Mouse (Mus musculus) kidney, embryonic 16.5 days (tissue): ENCODE results near the gene Dio3. TPM values are rescaled to one million over a fixed set of nuclear protein-coding genes. Genes with fewer than 3 reads are reported as not detected.

Experiments used
- ATAC-seq: fragments of 200-750 bp; cut with Nextera tagmentation; 2 replicates; pipeline ENCODE4 v1.8.0; 2017; ENCODE audit warnings: moderate TSS enrichment; ENCODE audit not compliant: low FRiP score, low TSS enrichment
- H3K27ac ChIP-seq: fragments of 300-500 bp; sonication (generic); 2 replicates; pipeline ENCODE4 v1.5.1; 2014; ENCODE audit warnings: low read length
- H3K27me3 ChIP-seq: fragments of 300-500 bp; sonication (generic); 2 replicates; pipeline ENCODE4 v1.6.1; 2014; ENCODE audit warnings: low read length, control low read depth, mixed read lengths; ENCODE audit not compliant: insufficient read depth
- H3K36me3 ChIP-seq: fragments of 300-500 bp; sonication (generic); 2 replicates; pipeline ENCODE4 v1.6.1; 2014; ENCODE audit warnings: low read length, control low read depth, mixed read lengths; ENCODE audit not compliant: insufficient read depth
- H3K4me1 ChIP-seq: fragments of 300-500 bp; sonication (generic); 2 replicates; pipeline ENCODE4 v1.6.1; 2014; ENCODE audit warnings: low read length, control low read depth, mixed read lengths; ENCODE audit not compliant: insufficient read depth
- H3K4me2 ChIP-seq: fragments of 300-500 bp; sonication (generic); replicated peaks from 2 replicates; pipeline ENCODE4 v1.6.1; 2014; ENCODE audit warnings: low read depth, low read length
- H3K4me3 ChIP-seq: fragments of 300-500 bp; sonication (generic); 2 replicates; pipeline ENCODE4 v1.5.1; 2014; ENCODE audit warnings: mild to moderate bottlenecking, low read length
- H3K9ac ChIP-seq: fragments of 300-500 bp; sonication (generic); replicated peaks from 2 replicates; pipeline ENCODE4 v1.6.1; 2014; ENCODE audit warnings: low read length
- H3K9me3 ChIP-seq: fragments of 300-500 bp; sonication (generic); 2 replicates; pipeline ENCODE4 v1.6.1; 2016; ENCODE audit warnings: low read length, control low read depth
- WGBS: fragments of 180-500 bp; shearing (Covaris S2); extraction: QIAGEN DNeasy Blood & Tissue Kit; methylation state at CpG from one replicate; pipeline ENCODE4 v1.1.7; 2014; 5-methylcytosine and 5-hydroxymethylcytosine counted together
- microRNA-seq: library from miRNA; unstranded; fragments of <30 nt; microRNA quantifications from one replicate; pipeline ENCODE4, GENCODE M21; 2016
- polyA plus RNA-seq: library from polyadenylated mRNA; unstranded; fragments of >200 nt; fragmentation: Nextera tagmentation; extraction: Ambion mirVana; gene quantifications from 2 replicates; pipeline ENCODE4 v1.2.1, GENCODE M21; 2015

Gene Dio3
- polyA plus RNA-seq, 1 experiment from 2014 or later = 0.32 TPM

DNA sequence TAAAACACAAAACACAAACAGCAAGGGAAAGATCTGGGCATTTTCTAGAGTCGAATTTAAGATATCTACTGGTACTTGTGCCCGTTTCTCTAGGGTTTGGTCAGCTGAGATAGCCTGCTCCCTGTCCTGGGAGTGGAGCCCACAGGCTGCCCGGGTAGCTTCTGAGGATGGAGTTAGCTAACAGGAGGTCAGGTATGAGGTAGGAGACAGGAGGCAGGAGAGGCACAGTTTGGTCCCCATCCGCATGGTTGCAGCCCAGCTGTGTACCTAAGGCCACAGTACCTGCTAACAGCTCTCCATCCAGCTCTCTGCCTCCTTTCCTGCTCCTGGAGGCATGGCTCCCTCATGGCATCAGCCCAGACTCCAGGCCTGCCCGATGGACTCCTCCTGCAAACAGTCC is 13.9 kb downstream of the Dio3 start:
- 85% methylated on average over 5 of the region's 5 CpGs for WGBS
- no peaks in the 10 kb centered on the region for H3K36me3 ChIP-seq
- H3K4me2 ChIP-seq = no peak overlapping the region
- no peak overlapping the region for H3K27ac ChIP-seq
- no peaks in the 10 kb centered on the region for H3K9me3 ChIP-seq
- no peak overlapping the region for H3K9ac ChIP-seq
- no peak for ATAC-seq
- H3K27me3 ChIP-seq = no peaks in the 10 kb centered on the region
- no peaks in the 10 kb centered on the region for H3K4me1 ChIP-seq
- no peak overlapping the region for H3K4me3 ChIP-seq

- H3K27me3 ChIP-seq = no peaks in the 10 kb centered on the region
- no peak for ATAC-seq
- no peaks in the 10 kb centered on the region for H3K9me3 ChIP-seq
- no peak overlapping the region for H3K4me3 ChIP-seq
- WGBS = 73% methylated on average over 16 of the region's 16 CpGs
- peaks cover 4% of the 10 kb centered on the region; the same call in 1 of the 2 replicates for H3K4me1 ChIP-seq
- no peak overlapping the region for H3K27ac ChIP-seq
- H3K9ac ChIP-seq = no peak overlapping the region
- H3K36me3 ChIP-seq = no peaks in the 10 kb centered on the region
- H3K4me2 ChIP-seq = no peak overlapping the region
Measured at GRCm38 (mm10) chr12:110294891-110295290, 16.0 kb downstream of the Dio3 start.

DNA sequence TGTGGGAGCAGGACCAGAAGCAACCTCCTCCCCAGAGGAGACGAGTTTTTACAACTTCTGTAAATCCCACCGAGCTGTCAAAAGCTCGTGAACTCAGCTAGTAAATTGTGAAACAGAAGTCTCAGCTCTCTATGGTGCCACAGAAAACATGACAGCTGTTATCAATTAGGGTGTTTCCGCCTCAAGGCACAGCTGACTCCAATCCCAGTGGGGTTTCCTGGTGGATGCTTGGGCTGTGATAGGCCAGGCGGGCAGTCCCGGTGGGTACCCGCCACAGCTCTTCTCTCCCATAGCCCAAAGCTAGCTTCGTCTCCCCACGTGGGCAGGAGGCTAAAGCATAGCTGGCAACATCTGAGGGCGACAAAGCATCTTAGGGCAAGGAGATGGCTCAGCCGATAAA is 19.8 kb downstream of the Dio3 start:
- H3K27ac ChIP-seq = no peak overlapping the region
- ATAC-seq = no peak
- H3K4me1 ChIP-seq = peaks cover 4% of the 10 kb centered on the region; the same call in 1 of the 2 replicates
- no peak overlapping the region for H3K4me3 ChIP-seq
- WGBS = 46% methylated on average over 11 of the region's 11 CpGs
- no peak overlapping the region for H3K4me2 ChIP-seq
- no peaks in the 10 kb centered on the region for H3K36me3 ChIP-seq
- H3K27me3 ChIP-seq = no peaks in the 10 kb centered on the region
- H3K9ac ChIP-seq = no peak overlapping the region
- H3K9me3 ChIP-seq = no peaks in the 10 kb centered on the region

DNA sequence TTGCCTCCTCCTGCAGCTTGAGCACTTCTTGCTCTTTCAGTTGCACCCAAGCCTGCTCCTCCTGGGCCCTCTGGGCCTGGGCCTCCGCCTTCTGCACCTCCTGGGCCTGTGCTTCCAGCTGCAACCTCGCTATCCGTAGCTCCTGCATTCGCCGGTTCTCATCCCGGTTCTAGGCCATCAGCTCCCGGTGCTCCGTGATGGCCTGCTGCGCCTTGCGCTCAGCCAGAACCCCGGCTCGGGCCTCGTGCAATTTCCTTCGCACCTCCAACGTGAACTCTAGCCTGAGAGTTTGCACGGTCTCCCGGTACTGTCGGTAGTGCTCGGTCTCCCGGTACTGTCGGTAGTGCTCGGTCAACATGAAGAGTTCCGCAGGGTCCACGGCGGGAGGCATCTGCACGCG is 40.8 kb downstream of the Dio3 start:
- Histone ChIP-seq H3K4me3 (no peak overlapping the region), H3K4me2 (no peak overlapping the region), H3K9me3 (peaks cover 16% of the 10 kb centered on the region), H3K36me3 (no peaks in the 10 kb centered on the region), H3K9ac (no peak overlapping the region), H3K27me3 (no peaks in the 10 kb centered on the region), H3K27ac (no peak overlapping the region), H3K4me1 (no peaks in the 10 kb centered on the region)
- ATAC-seq = no peak
- 94% methylated on average over 27 of the region's 27 CpGs for WGBS

Small RNA genes within 50 kb of the gene (microRNA-seq; reads per million reads assigned to microRNA genes)
- 8.4 reads per million, percentile 27 among the genes with 10 or more reads in this experiment for gene Mir1247

Other genes with a start within 250 kb of the Dio3 start
- gene Ppp2r5c, start 168.1 kb downstream of the Dio3 start, polyA plus RNA-seq = 140 and 145 TPM in 2 replicates